Mouse (Mus musculus): Measurements from ENCODE around the gene Ercc2. TPM values are rescaled to one million over a fixed set of nuclear protein-coding genes. Genes with fewer than 3 reads are reported as not detected.

Ercc2 gene
- polyA plus RNA-seq, 1 experiment from 2014 or later: 11.8 TPM

DNA sequence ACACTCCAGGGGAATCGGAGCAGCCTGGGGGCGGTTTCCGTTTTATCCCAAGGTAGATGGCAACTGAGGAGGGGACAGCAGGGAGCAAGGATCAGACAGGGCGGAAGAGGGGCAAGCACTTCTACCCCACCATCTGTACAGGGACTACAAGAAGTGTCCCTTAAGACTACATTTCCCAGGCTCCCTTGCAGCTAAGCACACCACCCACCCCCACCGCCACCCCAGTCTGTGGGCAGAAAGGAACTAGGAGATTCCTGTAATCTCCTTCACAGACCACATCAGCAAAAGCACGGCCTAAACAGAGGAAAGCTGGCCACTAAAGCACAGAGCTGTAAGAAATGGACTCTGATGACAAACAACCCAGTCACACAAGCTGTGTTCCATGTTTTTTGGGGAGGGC is 44.5 kb downstream of the Ercc2 start:
- no peaks in the 10 kb centered on the region for H3K9me3 ChIP-seq (replicated peaks; ENCODE audit: control insufficient read depth, low read length)
- WGBS: 77% methylated on average over 6 of the region's 6 CpGs
- no peak overlapping the region for H3K27ac ChIP-seq (ENCODE audit: low read length)
- H3K4me3 ChIP-seq (replicated peaks; ENCODE audit: low read length): no peak overlapping the region
- H3K36me3 ChIP-seq (ENCODE audit: control insufficient read depth, insufficient read depth, low read length): peaks cover 19% of the 10 kb centered on the region; the same call in 1 of the 2 replicates
- no peak overlapping the region for H3K9ac ChIP-seq (ENCODE audit: low read length)
- no peak for ATAC-seq (ENCODE audit: insufficient read depth, low FRiP score)
- no peaks in the 10 kb centered on the region for H3K4me1 ChIP-seq (ENCODE audit: control insufficient read depth, insufficient read depth, low read length)
- H3K27me3 ChIP-seq (ENCODE audit: control insufficient read depth, insufficient read depth, low read length): 0 out of 2 replicates have a peak, but pooled peaks cover 3% of the 10 kb centered on the region
- no peak overlapping the region for H3K4me2 ChIP-seq (ENCODE audit: low read depth, low read length)

DNA sequence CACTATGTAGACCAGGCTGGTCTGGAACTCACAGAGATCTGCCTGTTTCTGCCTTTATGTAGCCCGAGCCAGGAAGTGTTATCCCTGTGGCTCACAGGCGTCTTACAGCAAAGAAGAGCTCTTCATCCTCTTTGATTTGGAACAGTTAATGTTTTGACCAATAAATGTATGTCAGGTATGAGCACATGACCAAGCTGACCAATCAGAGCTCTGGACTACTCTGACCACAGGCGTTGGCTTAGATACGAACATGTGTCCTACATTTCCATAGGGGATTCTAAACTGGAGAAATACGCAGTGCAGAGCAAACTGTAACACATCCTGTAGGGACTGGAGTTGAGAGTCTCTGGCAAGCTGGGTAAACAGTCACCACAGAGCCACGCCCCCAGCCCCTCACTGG is 45.1 kb downstream of the Ercc2 start:
- no peaks in the 10 kb centered on the region for H3K9me3 ChIP-seq (replicated peaks; ENCODE audit: control insufficient read depth, low read length)
- ATAC-seq (ENCODE audit: insufficient read depth, low FRiP score): no peak
- H3K4me2 ChIP-seq (ENCODE audit: low read depth, low read length): no peak overlapping the region
- no peaks in the 10 kb centered on the region for H3K4me1 ChIP-seq (ENCODE audit: control insufficient read depth, insufficient read depth, low read length)
- H3K4me3 ChIP-seq (replicated peaks; ENCODE audit: low read length): no peak overlapping the region
- 86% methylated on average over 6 of the region's 6 CpGs for WGBS
- no peak overlapping the region for H3K9ac ChIP-seq (ENCODE audit: low read length)
- no peak overlapping the region for H3K27ac ChIP-seq (ENCODE audit: low read length)
- peaks cover 24% of the 10 kb centered on the region; the same call in 1 of the 2 replicates for H3K36me3 ChIP-seq (ENCODE audit: control insufficient read depth, insufficient read depth, low read length)
- no peaks in the 10 kb centered on the region for H3K27me3 ChIP-seq (ENCODE audit: control insufficient read depth, insufficient read depth, low read length)

DNA sequence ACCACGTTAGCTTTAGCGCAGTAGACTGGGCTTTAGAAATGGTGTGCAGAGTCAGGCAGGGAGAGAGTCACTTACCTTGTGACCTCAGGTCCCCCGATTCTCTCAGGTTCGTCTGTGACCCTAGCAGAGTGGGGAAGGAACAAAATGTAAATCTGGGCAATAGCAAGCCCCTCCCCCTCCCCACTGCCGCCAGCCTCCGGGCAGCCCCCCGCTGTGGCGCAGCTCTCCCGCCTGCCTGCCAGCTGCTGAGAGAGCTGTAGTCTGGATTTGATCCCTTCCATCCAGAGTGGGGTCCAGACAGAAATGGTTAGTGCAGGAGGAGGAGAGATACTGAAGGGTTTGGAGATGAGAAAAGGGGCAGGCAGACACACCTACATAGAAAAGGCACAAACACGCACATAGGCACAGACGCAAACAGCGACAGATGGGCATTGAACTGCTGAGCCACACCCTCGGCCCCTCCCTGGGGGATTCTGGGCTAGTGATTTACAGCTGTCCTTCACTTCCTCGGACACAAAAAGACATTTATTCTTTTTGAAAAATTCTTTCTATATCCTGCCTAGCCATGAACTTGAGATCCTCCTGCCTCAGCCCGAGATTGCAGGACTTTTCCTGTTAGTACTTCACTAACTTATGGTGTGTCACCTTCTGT is 46.3 kb downstream of the Ercc2 start:
- 78% methylated on average over 15 of the region's 15 CpGs for WGBS
- H3K27ac ChIP-seq (ENCODE audit: low read length): no peak overlapping the region
- no peak overlapping the region for H3K4me3 ChIP-seq (replicated peaks; ENCODE audit: low read length)
- H3K9me3 ChIP-seq (replicated peaks; ENCODE audit: control insufficient read depth, low read length): no peaks in the 10 kb centered on the region
- no peaks in the 10 kb centered on the region for H3K27me3 ChIP-seq (ENCODE audit: control insufficient read depth, insufficient read depth, low read length)
- H3K4me1 ChIP-seq (ENCODE audit: control insufficient read depth, insufficient read depth, low read length): no peaks in the 10 kb centered on the region
- no peak for ATAC-seq (ENCODE audit: insufficient read depth, low FRiP score)
- H3K36me3 ChIP-seq (ENCODE audit: control insufficient read depth, insufficient read depth, low read length): peaks cover 36% of the 10 kb centered on the region
- no peak overlapping the region for H3K4me2 ChIP-seq (ENCODE audit: low read depth, low read length)
- H3K9ac ChIP-seq (ENCODE audit: low read length): no peak overlapping the region

DNA sequence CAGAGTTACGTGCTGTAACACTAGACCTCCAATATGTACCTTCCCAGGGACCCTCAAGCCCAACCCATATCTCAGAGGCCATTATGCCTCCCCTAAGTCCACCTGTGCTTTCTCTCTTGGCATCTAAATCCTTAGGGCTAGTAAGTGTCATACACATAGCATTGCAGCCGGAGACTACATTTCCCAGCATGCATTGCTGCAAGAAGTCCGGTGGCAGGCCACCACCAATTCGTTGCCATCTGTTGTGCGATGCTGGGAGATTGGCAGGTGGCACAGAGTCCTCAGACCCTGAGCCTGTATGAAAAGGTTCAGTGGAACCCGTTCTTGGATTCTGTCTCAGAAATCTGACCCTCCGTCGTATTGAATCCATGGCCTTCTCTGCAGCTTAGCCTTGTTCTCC is 47.9 kb downstream of the Ercc2 start:
- ATAC-seq (ENCODE audit: insufficient read depth, low FRiP score): no peak
- 76% methylated on average over 8 of the region's 8 CpGs for WGBS
- Histone ChIP-seq H3K9me3 (replicated peaks; ENCODE audit: control insufficient read depth, low read length) (no peaks in the 10 kb centered on the region), H3K9ac (ENCODE audit: low read length) (no peak overlapping the region), H3K4me1 (ENCODE audit: control insufficient read depth, insufficient read depth, low read length) (no peaks in the 10 kb centered on the region), H3K4me2 (ENCODE audit: low read depth, low read length) (no peak overlapping the region), H3K27ac (ENCODE audit: low read length) (no peak overlapping the region), H3K4me3 (replicated peaks; ENCODE audit: low read length) (no peak overlapping the region), H3K36me3 (ENCODE audit: control insufficient read depth, insufficient read depth, low read length) (peaks cover 45% of the 10 kb centered on the region), H3K27me3 (ENCODE audit: control insufficient read depth, insufficient read depth, low read length) (no peaks in the 10 kb centered on the region)

DNA sequence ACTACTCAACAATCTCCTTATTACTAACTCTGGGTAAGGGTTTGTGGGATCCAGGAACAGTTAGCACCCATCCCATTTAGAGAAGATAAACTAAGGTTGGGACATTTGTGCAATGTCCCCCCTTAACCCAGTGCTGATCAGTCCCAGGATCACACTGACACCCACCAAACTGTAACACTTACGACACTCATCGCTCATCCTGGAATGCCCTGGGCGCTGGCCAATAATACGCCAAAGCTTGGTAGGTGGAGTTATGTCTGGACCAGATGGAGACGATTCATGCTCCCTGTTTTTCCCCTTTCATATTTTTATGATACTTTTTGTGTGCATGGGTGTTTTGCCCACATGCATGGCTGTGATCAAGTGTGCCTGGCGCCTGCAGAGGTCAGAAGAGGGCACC is 48.6 kb downstream of the Ercc2 start:
- 77% methylated on average over 6 of the region's 6 CpGs for WGBS

DNA sequence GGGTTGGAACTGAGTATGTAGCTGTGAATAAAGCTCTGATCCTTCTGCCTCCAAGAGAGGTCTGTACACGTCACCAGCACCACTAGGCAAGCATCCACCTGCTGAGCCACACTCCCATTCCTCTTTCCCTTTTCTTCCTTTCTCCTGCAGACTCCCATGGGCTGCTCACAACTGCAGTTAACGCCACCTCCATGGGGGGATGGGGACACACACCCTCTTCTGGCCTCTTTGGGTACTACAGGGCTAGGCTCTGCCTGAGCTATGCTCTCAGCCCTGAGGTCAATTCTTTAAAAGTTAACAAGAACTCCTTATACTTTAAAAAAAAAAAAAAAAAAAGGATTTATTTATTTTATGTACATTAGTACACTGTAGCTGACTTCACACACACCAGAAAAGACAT is 50.7 kb downstream of the Ercc2 start:
- Histone ChIP-seq H3K36me3 (ENCODE audit: control insufficient read depth, insufficient read depth, low read length) (peaks cover 65% of the 10 kb centered on the region), H3K27me3 (ENCODE audit: control insufficient read depth, insufficient read depth, low read length) (no peaks in the 10 kb centered on the region), H3K9me3 (replicated peaks; ENCODE audit: control insufficient read depth, low read length) (no peaks in the 10 kb centered on the region), H3K4me2 (ENCODE audit: low read depth, low read length) (no peak overlapping the region), H3K4me3 (replicated peaks; ENCODE audit: low read length) (no peak overlapping the region), H3K27ac (ENCODE audit: low read length) (no peak overlapping the region), H3K9ac (ENCODE audit: low read length) (no peak overlapping the region), H3K4me1 (ENCODE audit: control insufficient read depth, insufficient read depth, low read length) (no peaks in the 10 kb centered on the region)
- ATAC-seq (ENCODE audit: insufficient read depth, low FRiP score): no peak
- 100% methylated on average over 2 of the region's 2 CpGs for WGBS

More for the DNA sequence above, 48.6 kb downstream of the Ercc2 start:
- Histone ChIP-seq H3K9me3 (replicated peaks; ENCODE audit: control insufficient read depth, low read length) (no peaks in the 10 kb centered on the region), H3K9ac (ENCODE audit: low read length) (no peak overlapping the region), H3K4me3 (replicated peaks; ENCODE audit: low read length) (no peak overlapping the region), H3K27me3 (ENCODE audit: control insufficient read depth, insufficient read depth, low read length) (no peaks in the 10 kb centered on the region), H3K27ac (ENCODE audit: low read length) (no peak overlapping the region), H3K4me1 (ENCODE audit: control insufficient read depth, insufficient read depth, low read length) (no peaks in the 10 kb centered on the region), H3K4me2 (ENCODE audit: low read depth, low read length) (no peak overlapping the region), H3K36me3 (ENCODE audit: control insufficient read depth, insufficient read depth, low read length) (peaks cover 48% of the 10 kb centered on the region)
- ATAC-seq (ENCODE audit: insufficient read depth, low FRiP score): no peak

DNA sequence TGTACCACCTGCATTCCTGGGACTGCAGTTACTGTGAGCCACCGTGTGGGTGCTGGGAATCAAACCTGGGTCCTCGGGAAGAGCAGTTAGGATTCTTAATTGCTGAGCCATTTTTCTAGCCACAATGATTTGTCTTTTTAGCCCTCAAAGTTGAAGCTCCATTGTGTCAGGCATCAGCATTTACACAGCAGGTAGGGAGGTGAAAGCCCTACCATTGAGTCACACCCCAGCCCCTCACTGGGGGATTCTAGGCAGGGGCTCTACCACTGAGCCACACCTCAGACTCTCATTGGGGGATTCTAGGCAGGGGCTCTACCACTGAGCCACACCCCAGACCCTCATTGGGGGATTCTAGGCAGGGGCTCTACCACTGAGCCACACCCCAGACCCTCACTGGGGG is 54.5 kb downstream of the Ercc2 start:
- H3K4me3 ChIP-seq (replicated peaks; ENCODE audit: low read length): no peak overlapping the region
- no peak for ATAC-seq (ENCODE audit: insufficient read depth, low FRiP score)
- peaks cover 55% of the 10 kb centered on the region for H3K36me3 ChIP-seq (ENCODE audit: control insufficient read depth, insufficient read depth, low read length)
- no peak overlapping the region for H3K27ac ChIP-seq (ENCODE audit: low read length)
- no peaks in the 10 kb centered on the region for H3K9me3 ChIP-seq (replicated peaks; ENCODE audit: control insufficient read depth, low read length)
- 89% methylated on average over 2 of the region's 2 CpGs for WGBS
- H3K27me3 ChIP-seq (ENCODE audit: control insufficient read depth, insufficient read depth, low read length): no peaks in the 10 kb centered on the region
- H3K4me2 ChIP-seq (ENCODE audit: low read depth, low read length): no peak overlapping the region
- H3K4me1 ChIP-seq (ENCODE audit: control insufficient read depth, insufficient read depth, low read length): no peaks in the 10 kb centered on the region
- no peak overlapping the region for H3K9ac ChIP-seq (ENCODE audit: low read length)

DNA sequence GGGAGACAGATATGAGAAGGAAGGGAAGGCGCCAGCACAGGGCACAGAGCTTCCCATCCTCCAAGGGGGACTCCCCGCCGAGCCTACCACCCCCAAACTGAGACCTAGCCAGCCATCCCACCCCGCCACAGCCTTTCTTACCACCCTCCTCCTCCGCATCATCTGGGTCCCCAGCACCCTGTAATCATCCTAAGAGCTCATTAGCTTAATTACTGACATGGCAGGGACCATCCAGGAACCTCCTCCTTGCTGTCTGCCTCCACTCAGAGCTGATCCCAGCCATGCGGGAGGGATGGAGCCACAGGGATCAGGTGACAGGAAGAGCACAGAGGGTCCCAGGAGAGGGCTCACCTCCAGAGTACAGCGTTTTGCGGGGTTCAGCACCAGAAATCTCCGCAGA is 55.2 kb downstream of the Ercc2 start:
- no peaks in the 10 kb centered on the region for H3K27me3 ChIP-seq (ENCODE audit: control insufficient read depth, insufficient read depth, low read length)
- no peaks in the 10 kb centered on the region for H3K9me3 ChIP-seq (replicated peaks; ENCODE audit: control insufficient read depth, low read length)
- 88% methylated on average over 9 of the region's 9 CpGs for WGBS
- no peak overlapping the region for H3K9ac ChIP-seq (ENCODE audit: low read length)
- H3K4me1 ChIP-seq (ENCODE audit: control insufficient read depth, insufficient read depth, low read length): no peaks in the 10 kb centered on the region
- no peak overlapping the region for H3K4me2 ChIP-seq (ENCODE audit: low read depth, low read length)
- no peak overlapping the region for H3K4me3 ChIP-seq (replicated peaks; ENCODE audit: low read length)
- no peak for ATAC-seq (ENCODE audit: insufficient read depth, low FRiP score)
- H3K27ac ChIP-seq (ENCODE audit: low read length): no peak overlapping the region
- H3K36me3 ChIP-seq (ENCODE audit: control insufficient read depth, insufficient read depth, low read length): peaks cover 56% of the 10 kb centered on the region

DNA sequence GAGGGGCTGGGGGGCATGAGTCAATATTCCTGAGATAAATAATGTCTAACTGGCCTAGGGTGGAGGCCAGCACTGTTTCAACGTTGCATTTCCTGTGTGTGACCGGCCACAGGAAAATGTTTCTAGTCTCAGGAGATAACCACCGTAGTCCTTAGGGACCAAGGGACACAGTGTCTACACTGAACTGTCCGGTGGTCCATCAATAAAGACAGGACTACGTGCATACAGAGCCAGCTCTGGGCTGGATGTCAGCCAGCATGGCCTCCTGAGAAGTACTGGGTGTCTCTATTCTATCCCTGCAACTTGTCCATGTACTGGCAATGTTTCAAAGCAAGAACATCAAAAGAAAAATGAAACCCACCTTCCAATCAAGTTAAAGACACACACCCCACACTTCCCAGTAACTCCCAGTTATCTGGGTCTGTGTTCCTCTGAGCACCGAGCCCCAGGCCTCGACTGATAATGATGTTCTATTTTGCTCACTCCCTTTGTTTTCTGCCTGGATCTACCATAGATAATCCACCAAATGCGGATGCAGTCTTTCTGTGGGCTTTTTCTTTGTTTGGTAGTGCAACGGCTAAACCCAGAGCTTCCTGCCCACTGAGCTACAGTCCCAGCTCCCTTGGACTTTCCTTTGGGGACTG is 59.8 kb downstream of the Ercc2 start:
- H3K4me3 ChIP-seq (replicated peaks; ENCODE audit: low read length): no peak overlapping the region
- no peak overlapping the region for H3K9ac ChIP-seq (ENCODE audit: low read length)
- no peak overlapping the region for H3K27ac ChIP-seq (ENCODE audit: low read length)
- no peaks in the 10 kb centered on the region for H3K27me3 ChIP-seq (ENCODE audit: control insufficient read depth, insufficient read depth, low read length)
- H3K4me2 ChIP-seq (ENCODE audit: low read depth, low read length): no peak overlapping the region
- no peak for ATAC-seq (ENCODE audit: insufficient read depth, low FRiP score)
- peaks cover 23% of the 10 kb centered on the region for H3K36me3 ChIP-seq (ENCODE audit: control insufficient read depth, insufficient read depth, low read length)
- H3K9me3 ChIP-seq (replicated peaks; ENCODE audit: control insufficient read depth, low read length): no peaks in the 10 kb centered on the region
- H3K4me1 ChIP-seq (ENCODE audit: control insufficient read depth, insufficient read depth, low read length): no peaks in the 10 kb centered on the region
- WGBS: 79% methylated on average over 9 of the region's 9 CpGs
